Mouse (Mus musculus) embryonic facial prominence, embryonic 14.5 days (tissue): ENCODE measurements around the gene Eml2. TPM values are rescaled to one million over a fixed set of nuclear protein-coding genes. Genes with fewer than 3 reads are reported as not detected.

Experiments
- ATAC-seq: fragments of 200-750 bp; cut with Nextera tagmentation; 2 replicates; pipeline ENCODE4 v1.8.0; 2017; ENCODE audit warnings: low read depth, moderate number of reproducible peaks, moderate TSS enrichment
- DNase-seq: peaks from one replicate; pipeline ENCODE4 v3.0.0-alpha.2; 2015; ENCODE audit warnings: low spot score
- H3K27ac ChIP-seq: fragments of 300-500 bp; sonication (generic); replicated peaks from 2 replicates; pipeline ENCODE4 v1.5.1; 2014; ENCODE audit warnings: low read depth, mild to moderate bottlenecking, low read length, moderate library complexity
- H3K27me3 ChIP-seq: fragments of 300-500 bp; sonication (generic); replicated peaks from 2 replicates; pipeline ENCODE4 v1.6.1; 2014; ENCODE audit warnings: low read length; ENCODE audit not compliant: control insufficient read depth, insufficient read depth
- H3K36me3 ChIP-seq: fragments of 300-500 bp; sonication (generic); 2 replicates; pipeline ENCODE4 v1.6.1; 2014; ENCODE audit warnings: low read length, mixed read lengths; ENCODE audit not compliant: control insufficient read depth, insufficient read depth
- H3K4me1 ChIP-seq: fragments of 300-500 bp; sonication (generic); 2 replicates; pipeline ENCODE4 v1.6.1; 2014; ENCODE audit warnings: antibody characterized with exemption, low read length; ENCODE audit not compliant: control insufficient read depth, insufficient read depth
- H3K4me2 ChIP-seq: fragments of 300-500 bp; sonication (generic); 2 replicates; pipeline ENCODE4 v1.6.1; 2014; ENCODE audit warnings: low read depth, mild to moderate bottlenecking, low read length, moderate library complexity, mixed read lengths
- H3K4me3 ChIP-seq: fragments of 300-500 bp; sonication (generic); 2 replicates; pipeline ENCODE4 v1.5.1; 2014; ENCODE audit warnings: low read depth, mild to moderate bottlenecking, low read length
- H3K9ac ChIP-seq: fragments of 300-500 bp; sonication (generic); 2 replicates; pipeline ENCODE4 v1.6.1; 2014; ENCODE audit warnings: low read depth, mild to moderate bottlenecking, low read length, moderate library complexity, mixed read lengths
- H3K9me3 ChIP-seq: fragments of 300-500 bp; sonication (generic); 2 replicates; pipeline ENCODE4 v1.6.1; 2016; ENCODE audit warnings: low read length; ENCODE audit not compliant: control insufficient read depth
- WGBS: fragments of 180-500 bp; shearing (Covaris S2); extraction: QIAGEN DNeasy Blood & Tissue Kit; methylation state at CpG from one replicate; pipeline ENCODE4 v1.1.7; 2014; 5-methylcytosine and 5-hydroxymethylcytosine counted together
- polyA plus RNA-seq: library from polyadenylated mRNA; unstranded; fragments of >200 nt; fragmentation: Nextera tagmentation; extraction: Ambion mirVana; gene quantifications from 2 replicates; pipeline ENCODE4 v1.2.1, GENCODE M21; 2014

Eml2 gene
- polyA plus RNA-seq, 1 experiment from 2014 or later, result 4.2 TPM

DNA sequence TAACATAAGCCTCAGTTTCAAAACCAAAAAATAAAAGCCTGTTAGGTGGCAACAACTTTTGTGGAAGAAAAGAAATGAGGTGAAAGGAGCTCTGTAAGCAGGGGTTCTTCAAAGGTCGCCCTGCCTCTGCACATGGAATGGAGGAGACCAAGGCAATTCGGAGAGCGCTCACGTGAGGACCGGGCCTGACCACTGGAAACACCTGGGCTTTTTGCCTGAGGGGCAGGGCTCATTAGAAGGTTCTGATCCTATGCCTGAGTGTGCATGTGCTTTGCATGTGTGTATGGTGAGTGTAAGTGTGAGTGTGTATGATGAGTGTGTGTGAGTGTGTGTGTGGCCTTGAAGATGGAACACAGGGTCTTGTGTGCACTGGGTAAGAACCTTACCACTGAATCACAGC lies 54.7 kb downstream of the Eml2 start:
- H3K4me1 ChIP-seq, result peaks cover 10% of the 10 kb centered on the region
- no peak overlapping the region for H3K4me3 ChIP-seq
- ATAC-seq, result no peak
- H3K27ac ChIP-seq, result no peak overlapping the region
- no peaks in the 10 kb centered on the region for H3K27me3 ChIP-seq
- no peak overlapping the region for H3K9ac ChIP-seq
- DNase-seq, result no peak
- WGBS, result 87% methylated on average over 5 of the region's 5 CpGs
- no peaks in the 10 kb centered on the region for H3K9me3 ChIP-seq
- H3K4me2 ChIP-seq, result no peak overlapping the region
- H3K36me3 ChIP-seq, result peaks cover under 1% of the 10 kb centered on the region; the same call in 1 of the 2 replicates

DNA sequence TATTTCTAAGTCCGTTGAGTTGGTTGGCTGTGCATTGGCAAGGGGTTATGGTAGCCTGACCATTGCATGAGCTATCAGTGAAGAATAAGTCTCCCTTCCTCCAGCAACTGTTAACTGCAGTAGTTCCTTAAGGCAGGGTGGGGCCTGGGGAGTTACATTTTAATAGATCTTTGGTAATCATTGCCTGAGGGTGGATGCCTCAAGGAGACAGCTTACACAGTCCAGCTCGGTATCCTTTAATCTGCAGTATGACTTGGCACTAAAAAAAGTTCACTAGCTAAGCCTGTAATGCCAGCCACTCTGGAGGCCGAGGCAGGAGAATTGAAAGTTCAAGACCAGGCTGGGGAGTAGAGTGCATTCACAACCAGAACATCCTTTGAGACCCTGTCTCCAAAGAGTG lies 55.6 kb downstream of the Eml2 start:
- no peak overlapping the region for H3K27ac ChIP-seq
- WGBS, result 88% methylated on average over 3 of the region's 3 CpGs
- ATAC-seq, result no peak
- DNase-seq, result no peak
- no peak overlapping the region for H3K4me2 ChIP-seq
- H3K9me3 ChIP-seq, result no peaks in the 10 kb centered on the region
- H3K27me3 ChIP-seq, result no peaks in the 10 kb centered on the region
- H3K4me1 ChIP-seq, result peaks cover 7% of the 10 kb centered on the region
- no peaks in the 10 kb centered on the region for H3K36me3 ChIP-seq
- H3K9ac ChIP-seq, result no peak overlapping the region
- H3K4me3 ChIP-seq, result no peak overlapping the region

DNA sequence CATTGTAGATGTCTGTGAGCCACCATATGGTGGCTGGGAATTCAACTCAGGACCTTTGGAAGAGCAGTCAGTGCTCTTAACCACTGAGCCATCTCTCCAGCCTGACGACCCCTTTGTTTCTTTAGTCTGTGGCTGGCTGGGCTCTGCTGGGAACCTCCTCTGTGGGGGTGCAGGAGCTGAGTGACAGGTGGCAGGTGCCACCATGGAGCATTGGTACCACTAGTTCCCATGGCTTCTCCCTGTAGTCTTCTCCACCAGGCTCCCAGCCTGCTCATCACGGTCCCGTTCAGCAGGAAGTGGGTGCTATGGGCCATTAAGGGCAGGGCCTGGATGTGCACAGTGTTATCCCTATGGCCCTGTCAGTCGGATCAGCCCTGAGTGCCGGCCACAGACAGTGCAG lies 58.4 kb downstream of the Eml2 start:
- Histone ChIP-seq H3K4me1 (0 out of 2 replicates have a peak, but pooled peaks cover 1% of the 10 kb centered on the region), H3K27ac (no peak overlapping the region), H3K4me3 (no peak overlapping the region), H3K27me3 (no peaks in the 10 kb centered on the region), H3K36me3 (no peaks in the 10 kb centered on the region), H3K4me2 (no peak overlapping the region), H3K9ac (no peak overlapping the region), H3K9me3 (no peaks in the 10 kb centered on the region)
- WGBS, result 81% methylated on average over 5 of the region's 5 CpGs
- no peak for ATAC-seq
- DNase-seq, result no peak

DNA sequence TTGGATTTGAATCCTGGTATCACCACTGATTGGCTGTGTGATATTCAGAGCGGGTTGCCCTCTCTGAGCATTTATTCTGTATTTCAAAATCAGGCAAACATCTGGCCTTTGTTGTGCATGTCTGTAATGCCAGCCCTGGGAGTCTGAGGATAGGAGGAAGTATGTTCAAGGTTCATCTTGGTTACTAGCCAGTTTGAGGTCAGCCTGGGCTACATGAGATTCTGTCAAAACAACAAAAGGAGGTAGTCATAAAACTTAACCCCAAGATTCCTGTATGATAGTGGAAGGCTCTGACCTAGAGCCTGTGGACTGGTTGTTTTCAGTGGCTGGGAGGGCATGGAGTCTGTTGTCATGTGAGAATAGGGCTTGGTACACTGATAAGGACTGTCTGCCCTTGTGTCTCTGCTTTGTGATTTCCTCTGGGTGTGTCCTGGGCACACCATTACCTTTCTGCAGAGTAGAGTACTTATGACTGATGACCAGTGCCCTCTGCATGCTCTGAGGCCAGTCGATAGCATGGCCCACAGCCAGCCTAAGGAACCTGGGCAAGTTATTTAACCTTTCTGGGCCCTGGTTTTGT lies 59.0 kb downstream of the Eml2 start:
- no peak overlapping the region for H3K4me3 ChIP-seq
- H3K27me3 ChIP-seq, result no peaks in the 10 kb centered on the region
- H3K9me3 ChIP-seq, result no peaks in the 10 kb centered on the region
- no peak overlapping the region for H3K9ac ChIP-seq
- no peak overlapping the region for H3K4me2 ChIP-seq
- H3K27ac ChIP-seq, result no peak overlapping the region
- no peak for DNase-seq
- no peaks in the 10 kb centered on the region for H3K4me1 ChIP-seq
- WGBS, result 92% methylated on average over 2 of the region's 2 CpGs
- ATAC-seq, result no peak
- no peaks in the 10 kb centered on the region for H3K36me3 ChIP-seq

DNA sequence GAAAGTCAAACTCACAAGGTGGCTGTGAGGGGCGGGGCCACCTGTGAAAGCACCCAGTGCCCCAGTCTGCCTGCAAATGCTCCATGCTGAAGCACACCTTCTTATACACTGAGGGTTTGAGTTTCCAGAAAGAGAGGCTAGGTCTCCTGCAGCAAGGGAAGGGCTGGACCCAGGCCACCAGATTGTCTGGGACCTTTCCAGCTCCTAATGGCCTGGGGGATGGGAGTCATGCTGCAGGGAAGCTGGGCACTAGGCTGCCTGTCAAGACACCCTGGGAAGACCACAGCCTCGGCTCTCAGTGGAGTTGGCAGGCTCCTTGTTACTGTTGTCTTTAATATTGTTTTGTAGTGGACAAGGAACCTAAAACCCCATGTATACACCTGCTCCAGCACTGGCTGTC lies 60.2 kb downstream of the Eml2 start:
- Histone ChIP-seq H3K4me2 (no peak overlapping the region), H3K9me3 (no peaks in the 10 kb centered on the region), H3K36me3 (no peaks in the 10 kb centered on the region), H3K27me3 (no peaks in the 10 kb centered on the region), H3K4me1 (no peaks in the 10 kb centered on the region), H3K9ac (no peak overlapping the region), H3K27ac (no peak overlapping the region), H3K4me3 (no peak overlapping the region)
- DNase-seq (no peak), ATAC-seq (no peak)
- 74% methylated on average over 2 of the region's 2 CpGs for WGBS

DNA sequence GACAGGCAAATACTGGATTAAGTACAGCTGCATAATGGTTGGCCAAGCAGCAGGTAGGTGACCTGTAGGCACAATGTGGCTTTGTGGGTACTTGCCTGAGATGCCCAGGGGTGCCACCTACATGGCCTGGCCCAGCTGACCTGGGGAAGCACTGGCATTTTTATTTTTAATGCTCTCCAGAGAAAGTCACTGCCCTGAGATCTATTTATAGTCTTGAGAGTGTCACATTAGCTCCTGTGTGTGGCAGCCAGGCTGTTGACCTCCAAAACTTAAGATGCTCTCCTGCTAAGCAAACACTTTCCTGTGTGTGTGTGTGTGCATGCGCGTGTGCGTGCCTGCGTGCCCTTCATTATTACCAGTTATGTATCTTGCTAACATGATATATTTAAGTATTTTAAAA lies 62.1 kb downstream of the Eml2 start:
- DNase-seq (no peak), ATAC-seq (no peak)
- WGBS, result 95% methylated on average over 4 of the region's 4 CpGs

DNA sequence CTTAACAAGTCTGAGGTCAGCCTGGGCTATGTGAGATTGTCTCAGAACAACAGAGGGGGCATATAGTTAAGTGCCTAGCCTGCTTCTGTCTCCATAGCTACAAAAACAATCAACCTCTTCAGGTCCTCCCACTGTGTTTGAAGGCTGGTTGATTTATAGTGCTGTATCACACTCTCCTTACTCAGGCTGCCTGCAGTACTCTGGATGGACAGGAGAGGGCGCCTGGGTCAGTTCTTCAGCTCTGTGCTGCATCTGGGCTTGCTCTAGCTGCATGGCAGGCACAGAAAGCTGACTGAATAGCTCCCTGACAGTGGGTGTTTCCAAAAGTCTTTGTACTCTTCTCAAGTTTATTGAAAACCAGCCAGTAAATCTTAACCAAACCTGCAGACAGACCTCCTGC lies 63.2 kb downstream of the Eml2 start:
- H3K4me2 ChIP-seq, result no peak overlapping the region
- H3K9me3 ChIP-seq, result no peaks in the 10 kb centered on the region
- peak; percentile 89 for DNase-seq
- no peaks in the 10 kb centered on the region for H3K27me3 ChIP-seq
- 0% methylated on average over 1 of the region's 1 CpGs for WGBS
- peak; percentile 92 for ATAC-seq
- H3K9ac ChIP-seq, result no peak overlapping the region
- H3K36me3 ChIP-seq, result no peaks in the 10 kb centered on the region
- no peak overlapping the region for H3K27ac ChIP-seq
- no peak overlapping the region for H3K4me3 ChIP-seq
- H3K4me1 ChIP-seq, result no peaks in the 10 kb centered on the region

More for the DNA sequence above, 62.1 kb downstream of the Eml2 start:
- no peaks in the 10 kb centered on the region for H3K4me1 ChIP-seq
- no peaks in the 10 kb centered on the region for H3K36me3 ChIP-seq
- no peaks in the 10 kb centered on the region for H3K27me3 ChIP-seq
- no peak overlapping the region for H3K4me2 ChIP-seq
- no peak overlapping the region for H3K9ac ChIP-seq
- no peak overlapping the region for H3K27ac ChIP-seq
- H3K9me3 ChIP-seq, result no peaks in the 10 kb centered on the region
- H3K4me3 ChIP-seq, result no peak overlapping the region

DNA sequence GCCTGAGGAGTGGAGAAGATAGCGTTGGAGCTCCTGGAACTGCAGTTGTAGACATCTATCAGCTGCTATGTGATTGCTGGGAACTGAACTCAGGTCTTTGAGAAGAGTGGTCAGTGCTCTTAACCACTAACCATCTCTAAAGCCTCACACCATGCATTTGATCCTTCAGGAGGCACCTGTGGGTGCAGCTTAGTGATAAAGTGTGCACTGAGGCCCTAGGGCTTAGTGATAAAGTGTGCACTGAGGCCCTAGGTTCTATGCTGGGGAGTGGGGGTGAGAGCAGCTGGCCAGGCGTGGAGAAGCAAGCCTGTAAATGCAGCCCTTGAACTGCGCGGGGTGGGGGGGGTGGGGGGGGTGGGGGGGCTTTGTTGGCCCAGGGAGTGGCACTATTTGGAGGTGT lies 63.8 kb downstream of the Eml2 start:
- WGBS, result 59% methylated on average over 1 of the region's 4 CpGs

DNA sequence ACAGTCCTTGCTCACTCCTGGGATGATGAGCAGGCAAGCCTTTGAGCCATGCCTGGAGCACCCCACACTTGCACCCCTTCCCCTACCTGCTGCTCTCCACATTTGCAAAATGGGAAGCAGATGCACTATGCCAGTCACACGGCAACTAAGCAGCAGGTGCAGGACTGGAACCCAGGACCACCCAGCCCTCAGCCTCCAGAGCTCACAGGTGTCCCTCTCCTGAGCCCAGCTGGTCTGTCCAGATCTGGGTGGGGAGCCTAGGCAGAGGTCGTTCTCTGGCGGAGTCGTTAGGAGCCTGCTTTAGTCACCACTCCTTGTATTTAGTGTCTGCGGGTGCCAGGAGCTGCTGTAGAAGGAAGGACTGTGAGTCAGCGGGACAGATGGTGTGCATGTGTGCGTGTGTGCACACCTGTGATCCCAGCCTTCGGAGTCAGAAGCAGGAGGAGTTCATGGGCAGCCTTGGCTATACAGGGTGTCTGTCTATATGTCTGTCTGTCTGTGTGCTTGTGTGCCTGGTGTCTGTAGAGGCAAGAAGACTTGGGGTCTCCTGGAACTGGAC lies 64.8 kb downstream of the Eml2 start:
- 89% methylated on average over 8 of the region's 8 CpGs for WGBS
- H3K27me3 ChIP-seq, result no peaks in the 10 kb centered on the region
- H3K9ac ChIP-seq, result no peak overlapping the region
- DNase-seq (no peak), ATAC-seq (no peak)
- no peak overlapping the region for H3K4me3 ChIP-seq
- peaks cover 13% of the 10 kb centered on the region; the same call in 1 of the 2 replicates for H3K36me3 ChIP-seq
- H3K9me3 ChIP-seq, result no peaks in the 10 kb centered on the region
- H3K4me1 ChIP-seq, result no peaks in the 10 kb centered on the region
- H3K4me2 ChIP-seq, result no peak overlapping the region
- no peak overlapping the region for H3K27ac ChIP-seq

More for the DNA sequence above, 63.8 kb downstream of the Eml2 start:
- Histone ChIP-seq H3K27ac (no peak overlapping the region), H3K4me3 (no peak overlapping the region), H3K27me3 (no peaks in the 10 kb centered on the region), H3K36me3 (peaks cover 3% of the 10 kb centered on the region; the same call in 1 of the 2 replicates), H3K9ac (no peak overlapping the region), H3K9me3 (no peaks in the 10 kb centered on the region), H3K4me2 (no peak overlapping the region), H3K4me1 (no peaks in the 10 kb centered on the region)
- no peak for DNase-seq
- no peak for ATAC-seq
